Mouse (Mus musculus) heart, postnatal 0 days (tissue): Measurements from ENCODE around the gene Zfp952.

Experiments used
- CTCF ChIP-seq: IDR thresholded peaks from 2 replicates; pipeline ENCODE4 v1.5.1; 2016; ENCODE audit warnings: antibody characterized with exemption, control low read depth, low read depth
- EP300 ChIP-seq: IDR thresholded peaks from 2 replicates; pipeline ENCODE4 v1.6.1; 2016; ENCODE audit warnings: antibody characterized with exemption, low read depth

GRCm38 (mm10) chr17:32986301-32986700 lies 6.6 kb upstream of the Zfp952 start:
- TF ChIP-seq CTCF (no peak), EP300 (no peak)
